ENCODE assay signal across 10 mouse cellular contexts in genomic region chr4:151638941-151639340, GRCm38 (mm10).
DNase-seq lines count a peak whose midpoint lies in the region; ATAC-seq and TF ChIP-seq lines count a peak whose summit lies in the region.
"Had no signal": no experiment of that assay in that cellular context is flagged by ENCODE, and none has a peak within 500 bp of the region (broad histone marks: within the 10 kb centered on the region; RNA-seq: fewer than 3 reads in every experiment).

No protein-coding gene starts in this region.

- no peaks in the 10 kb centered on the region for H3K27me3 ChIP-seq in intestine, postnatal 0 days (replicated peaks; ENCODE audit: control insufficient read depth, insufficient read depth, low read length)
- H3K27me3 ChIP-seq in intestine, embryonic 15.5 days (replicated peaks), result 0 out of 2 replicates have a peak, but pooled peaks cover 4% of the 10 kb centered on the region
- no peaks in the 10 kb centered on the region for H3K27me3 ChIP-seq in lung, postnatal 0 days (replicated peaks; ENCODE audit: insufficient read depth, low read length)

- no peak for TF ChIP-seq EP300 in lung, postnatal 0 days (IDR thresholded peaks at IDR 0.05)

- DNase-seq in ES-E14 (ENCODE audit: low read depth, low spot score), result no peak
- DNase-seq in cerebellum, postnatal 25 days, result peak; percentile 61 to 75
- peak; percentile 57 for DNase-seq in lung, postnatal 0 days (ENCODE audit: low spot score)
- DNase-seq in yolk sac, embryonic 10.5 days (ENCODE audit: low spot score), result no peak
- no peak for DNase-seq in layer of hippocampus, postnatal 14 days (ENCODE audit: low spot score in 2 of 2)

- no peaks in the 10 kb centered on the region for H3K9me3 ChIP-seq in intestine, postnatal 0 days (ENCODE audit: control insufficient read depth)
- no peaks in the 10 kb centered on the region for H3K9me3 ChIP-seq in intestine, embryonic 15.5 days
- H3K9me3 ChIP-seq in ES-E14 (ENCODE audit: control insufficient read depth, insufficient read depth, low read depth, low read length), result no peaks in the 10 kb centered on the region
- H3K9me3 ChIP-seq in lung, postnatal 0 days (ENCODE audit: low read length), result no peaks in the 10 kb centered on the region
- H3K9me3 ChIP-seq: limb, embryonic 13.5 days had no signal

- H3K4me3 ChIP-seq in intestine, postnatal 0 days (ENCODE audit: low read depth, low read length), result no peak overlapping the region
- H3K4me3 ChIP-seq in intestine, embryonic 15.5 days (replicated peaks), result no peak overlapping the region
- no peak overlapping the region for H3K4me3 ChIP-seq in ES-E14 (ENCODE audit: insufficient read depth in 1 of 2, low read depth in 1 of 2, low read length in 2 of 2, poor library complexity in 1 of 2, severe bottlenecking in 1 of 2)
- H3K4me3 ChIP-seq in lung, postnatal 0 days (ENCODE audit: low read depth, low read length), result no peak overlapping the region
- H3K4me3 ChIP-seq: erythroblast, embryonic 14.5 days; limb, embryonic 13.5 days had no signal

- in situ Hi-C loops in ES-E14 (cut with MboI; ENCODE audit: low sequenced_read_pairs in 2 of 2, unreplicated experiment in 2 of 2), result no loop called here

- no peak overlapping the region for H3K27ac ChIP-seq in intestine, postnatal 0 days (ENCODE audit: low read depth, low read length)
- no peak overlapping the region for H3K27ac ChIP-seq in intestine, embryonic 15.5 days
- H3K27ac ChIP-seq in ES-E14 (ENCODE audit: insufficient read depth, low read depth, low read length, poor library complexity, severe bottlenecking), result no peak overlapping the region
- H3K27ac ChIP-seq in lung, postnatal 0 days (ENCODE audit: low read length), result no peak overlapping the region
- H3K27ac ChIP-seq: limb, embryonic 13.5 days had no signal

- H3K4me2 ChIP-seq in intestine, postnatal 0 days (replicated peaks; ENCODE audit: low read depth), result no peak overlapping the region
- H3K4me2 ChIP-seq in intestine, embryonic 15.5 days (replicated peaks), result no peak overlapping the region
- no peak overlapping the region for H3K4me2 ChIP-seq in lung, postnatal 0 days (replicated peaks; ENCODE audit: low read depth, low read length)
- H3K4me2 ChIP-seq: limb, embryonic 13.5 days had no signal

- WGBS in intestine, postnatal 0 days, result 13% methylated on average over 9 of the region's 9 CpGs
- 18% methylated on average over 9 of the region's 9 CpGs for WGBS in intestine, embryonic 15.5 days
- 15% methylated on average over 9 of the region's 9 CpGs for WGBS in lung, postnatal 0 days

- no peaks in the 10 kb centered on the region for H3K4me1 ChIP-seq in intestine, postnatal 0 days (replicated peaks; ENCODE audit: control insufficient read depth, insufficient read depth, low read length)
- H3K4me1 ChIP-seq in intestine, embryonic 15.5 days (replicated peaks), result 0 out of 2 replicates have a peak, but pooled peaks cover 4% of the 10 kb centered on the region
- H3K4me1 ChIP-seq in ES-E14 (ENCODE audit: control insufficient read depth in 2 of 2, insufficient read depth in 2 of 2, low read length in 2 of 2, poor library complexity in 1 of 2), result no peaks in the 10 kb centered on the region
- no peaks in the 10 kb centered on the region for H3K4me1 ChIP-seq in lung, postnatal 0 days (ENCODE audit: insufficient read depth, low read depth, low read length)

- H3K36me3 ChIP-seq in intestine, postnatal 0 days (ENCODE audit: control insufficient read depth, insufficient read depth), result no peaks in the 10 kb centered on the region
- H3K36me3 ChIP-seq in intestine, embryonic 15.5 days, result no peaks in the 10 kb centered on the region
- H3K36me3 ChIP-seq in ES-E14 (ENCODE audit: control insufficient read depth, insufficient read depth, low read length, poor library complexity, severe bottlenecking), result no peaks in the 10 kb centered on the region
- H3K36me3 ChIP-seq in lung, postnatal 0 days (ENCODE audit: insufficient read depth, low read length), result no peaks in the 10 kb centered on the region
- H3K36me3 ChIP-seq: limb, embryonic 13.5 days had no signal

- peak; percentile 73 for TF ChIP-seq CTCF in intestine, postnatal 0 days (IDR thresholded peaks at IDR 0.05; ENCODE audit: low read depth)
- TF ChIP-seq CTCF in lung, postnatal 0 days (IDR thresholded peaks at IDR 0.05), result peak; percentile 59

- ATAC-seq in intestine, postnatal 0 days, result no peak
- no peak for ATAC-seq in intestine, embryonic 15.5 days
- ATAC-seq in lung, postnatal 0 days, result no peak
- ATAC-seq in megakaryocyte-erythroid progenitor cell, adult 5-6 weeks (replicated peaks; ENCODE audit: low FRiP score, low TSS enrichment, poor library complexity, severe bottlenecking), result no peak

- H3K9ac ChIP-seq in intestine, postnatal 0 days (ENCODE audit: low read depth, low read length), result no peak overlapping the region
- no peak overlapping the region for H3K9ac ChIP-seq in intestine, embryonic 15.5 days
- H3K9ac ChIP-seq in ES-E14 (ENCODE audit: insufficient read depth, low read depth, low read length, poor library complexity, severe bottlenecking), result no peak overlapping the region
- H3K9ac ChIP-seq in lung, postnatal 0 days (replicated peaks; ENCODE audit: low read depth), result no peak overlapping the region
- H3K9ac ChIP-seq: limb, embryonic 13.5 days had no signal

TF ChIP-seq in ES-E14, 5 proteins besides CTCF, POLR2A, EP300 and RAD21:
- TF ChIP-seq ZC3H11A (IDR thresholded peaks at IDR 0.05; ENCODE audit: borderline replicate concordance, low read depth, low read length), result peak; percentile 2; the same call in 1 of the 2 replicates
- TF ChIP-seq CHD2 (IDR thresholded peaks at IDR 0.05; ENCODE audit: low read depth, low read length), result no peak

Comparison
In these comparisons a context has a peak if more than half of its experiments do, and no peak if none do; other contexts are left out.
1. DNase-seq: peak in cerebellum, postnatal 25 days (2 of 2) and lung, postnatal 0 days (single experiment); none in ES-E14 (single experiment), yolk sac, embryonic 10.5 days (single experiment) and layer of hippocampus, postnatal 14 days (0 of 2).